Mouse (Mus musculus) CH12.LX (cell line): ENCODE data around the gene Fancc.

Experiments
- CHD2 ChIP-seq: IDR thresholded peaks from 2 replicates; pipeline ENCODE4 v1.6.1; 2011; ENCODE audit warnings: low read length, improper control_type of control experiment
- CTCF ChIP-seq, 2 experiments: IDR thresholded peaks in 1 of 2; conservative IDR thresholded peaks in 1 of 2; 2 replicates each; pipeline ENCODE4 v1.5.1; 2011 to 2012; ENCODE audit warnings: low read depth in 2 of 2, low read length in 2 of 2, improper control_type of control experiment in 1 of 2, inconsistent platforms in 1 of 2, mild to moderate bottlenecking in 1 of 2, moderate library complexity in 1 of 2
- E2F4 ChIP-seq: IDR thresholded peaks from 2 replicates; pipeline ENCODE4 v1.6.1; 2011; ENCODE audit warnings: low read depth, low read length, improper control_type of control experiment; ENCODE audit not compliant: insufficient replicate concordance
- ELF1 ChIP-seq: IDR thresholded peaks from 2 replicates; pipeline ENCODE4 v1.6.1; 2014; ENCODE audit warnings: low read depth, mild to moderate bottlenecking, inconsistent platforms, low read length, improper control_type of control experiment
- ETS1 ChIP-seq: conservative IDR thresholded peaks from 2 replicates; pipeline ENCODE4 v1.6.1; 2012; ENCODE audit warnings: low read depth, mild to moderate bottlenecking, inconsistent platforms, low read length, improper control_type of control experiment, moderate library complexity
- HCFC1 ChIP-seq: IDR thresholded peaks from 2 replicates; pipeline ENCODE4 v1.6.1; 2012; ENCODE audit warnings: low read depth, mild to moderate bottlenecking, inconsistent platforms, low read length, improper control_type of control experiment
- POLR2A ChIP-seq: IDR thresholded peaks from 2 replicates; pipeline ENCODE4 v1.6.1; 2011; ENCODE audit warnings: low read depth, mild to moderate bottlenecking, improper control_type of control experiment, low read length
- RAD21 ChIP-seq: IDR thresholded peaks from 2 replicates; pipeline ENCODE4 v1.6.1; 2011; ENCODE audit warnings: low read depth, mild to moderate bottlenecking, low read length, improper control_type of control experiment, moderate library complexity
- SMC3 ChIP-seq: IDR thresholded peaks from 2 replicates; pipeline ENCODE4 v1.6.1; 2011; ENCODE audit warnings: low read depth, low read length, improper control_type of control experiment
- UBTF ChIP-seq: IDR thresholded peaks from 2 replicates; pipeline ENCODE4 v1.6.1; 2012; ENCODE audit warnings: low read depth, mild to moderate bottlenecking, inconsistent platforms, low read length, improper control_type of control experiment, moderate library complexity
- ZKSCAN1 ChIP-seq: IDR thresholded peaks from 2 replicates; pipeline ENCODE4 v1.6.1; 2012; ENCODE audit warnings: low read depth, inconsistent platforms, low read length, improper control_type of control experiment, borderline replicate concordance
- ZNF384 ChIP-seq: IDR thresholded peaks from 2 replicates; pipeline ENCODE4 v1.6.1; 2012; ENCODE audit warnings: low read depth, low read length, improper control_type of control experiment, inconsistent platforms

DNA sequence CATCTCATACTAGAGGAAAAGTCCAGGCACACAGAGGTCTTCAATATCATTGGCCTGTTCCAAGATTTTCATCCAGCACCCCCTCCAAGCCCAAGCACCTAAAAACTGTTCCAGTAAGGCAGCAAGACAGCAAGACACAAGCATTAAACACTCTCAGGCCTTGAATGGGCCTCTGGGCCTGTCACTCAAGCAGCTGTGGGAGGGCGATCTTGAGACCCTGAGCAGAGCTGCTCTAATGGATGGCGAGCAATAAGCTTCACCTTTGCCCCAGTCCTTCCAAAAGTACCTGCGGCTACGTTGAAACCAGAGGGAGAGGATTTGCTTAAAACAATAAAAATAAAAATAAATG lies 66.4 kb downstream of the Fancc start:
- no peak for TF ChIP-seq RAD21
- no peak for TF ChIP-seq HCFC1
- no peak for TF ChIP-seq POLR2A
- TF ChIP-seq CHD2: no peak
- TF ChIP-seq CTCF (conservative IDR thresholded peaks at IDR 0.05 in 1 of 2, IDR thresholded peaks at IDR 0.05 in 1 of 2; ENCODE audit: low read depth in 2 of 2, low read length in 2 of 2): no peak
- TF ChIP-seq ZNF384: no peak
- TF ChIP-seq ZKSCAN1: no peak
- no peak for TF ChIP-seq E2F4
- TF ChIP-seq UBTF: 0 out of 2 replicates have a peak, but pooled peaks have one; percentile 7
- TF ChIP-seq SMC3: no peak
- TF ChIP-seq ELF1: no peak
- no peak for TF ChIP-seq ETS1
